Mouse (Mus musculus) stomach, postnatal 0 days (tissue): ENCODE data around the gene Ccdc38. TPM values are rescaled to one million over a fixed set of nuclear protein-coding genes. Genes with fewer than 3 reads are reported as not detected.

Source experiments
- ATAC-seq: fragments of 200-750 bp; cut with Nextera tagmentation; 2 replicates; pipeline ENCODE4 v1.8.0; 2017; ENCODE audit not compliant: low FRiP score, low TSS enrichment
- DNase-seq: peaks from one replicate; pipeline ENCODE4 v3.0.0-alpha.2; 2016; ENCODE audit warnings: low spot score
- H3K27ac ChIP-seq: fragments of 300-500 bp; sonication (generic); replicated peaks from 2 replicates; pipeline ENCODE4 v1.5.1; 2014; ENCODE audit warnings: mild to moderate bottlenecking, control low read depth
- H3K27me3 ChIP-seq: fragments of 300-500 bp; sonication (generic); 2 replicates; pipeline ENCODE4 v1.6.1; 2014; ENCODE audit warnings: low read length; ENCODE audit not compliant: control insufficient read depth, insufficient read depth
- H3K36me3 ChIP-seq: fragments of 300-500 bp; sonication (generic); 2 replicates; pipeline ENCODE4 v1.6.1; 2014; ENCODE audit warnings: low read length, mixed read lengths; ENCODE audit not compliant: control insufficient read depth, insufficient read depth
- H3K4me1 ChIP-seq: fragments of 300-500 bp; sonication (generic); replicated peaks from 2 replicates; pipeline ENCODE4 v1.6.1; 2014; ENCODE audit warnings: antibody characterized with exemption; ENCODE audit not compliant: control insufficient read depth, insufficient read depth
- H3K4me2 ChIP-seq: fragments of 300-500 bp; sonication (generic); replicated peaks from 2 replicates; pipeline ENCODE4 v1.6.1; 2014; ENCODE audit warnings: low read depth, mild to moderate bottlenecking, control low read depth, moderate library complexity
- H3K4me3 ChIP-seq: fragments of 300-500 bp; sonication (generic); 2 replicates; pipeline ENCODE4 v1.5.1; 2014; ENCODE audit warnings: low read depth, low read length, control low read depth
- H3K9ac ChIP-seq: fragments of 300-500 bp; sonication (generic); 2 replicates; pipeline ENCODE4 v1.6.1; 2014; ENCODE audit warnings: mild to moderate bottlenecking, low read length, control low read depth, mixed read lengths
- H3K9me3 ChIP-seq: fragments of 300-500 bp; sonication (generic); 2 replicates; pipeline ENCODE4 v1.6.1; 2016; ENCODE audit warnings: low read length; ENCODE audit not compliant: control insufficient read depth
- CTCF ChIP-seq: IDR thresholded peaks from 2 replicates; pipeline ENCODE4 v1.5.1; 2016; ENCODE audit warnings: antibody characterized with exemption, low read depth, mild to moderate bottlenecking, moderate library complexity
- EP300 ChIP-seq: optimal IDR thresholded peaks from 2 replicates; pipeline ENCODE3; 2016; ENCODE audit warnings: antibody characterized with exemption
- WGBS: fragments of 180-500 bp; shearing (Covaris S2); extraction: QIAGEN DNeasy Blood & Tissue Kit; methylation state at CpG from one replicate; pipeline ENCODE4 v1.1.7; 2014; 5-methylcytosine and 5-hydroxymethylcytosine counted together
- polyA plus RNA-seq: library from polyadenylated mRNA; unstranded; fragments of >200 nt; fragmentation: Nextera tagmentation; extraction: Ambion mirVana; gene quantifications from 2 replicates; pipeline ENCODE4 v1.2.1, GENCODE M21; 2015

Gene Ccdc38
- polyA plus RNA-seq, 1 experiment from 2014 or later = 0.45 TPM

DNA sequence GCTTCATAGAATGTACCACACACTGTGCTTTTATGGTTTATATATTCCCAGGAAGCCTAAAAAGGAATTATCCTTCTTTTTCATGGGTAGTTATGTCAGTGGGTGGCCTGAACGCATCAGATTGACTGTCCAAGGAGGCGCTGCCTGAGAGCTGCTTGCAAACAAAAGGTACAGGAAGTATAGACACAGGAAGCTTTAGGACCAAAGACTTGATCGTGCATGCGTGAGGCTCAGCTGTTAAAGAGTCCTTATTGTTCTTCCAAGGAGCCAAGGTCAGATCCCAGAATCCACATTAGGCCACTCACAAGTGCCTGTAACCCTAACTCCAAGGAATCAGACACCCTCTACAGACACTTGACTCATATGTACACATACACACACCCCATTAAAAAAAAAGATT lies 1.9 kb downstream of the Ccdc38 start:
- no peak overlapping the region for H3K4me2 ChIP-seq
- H3K9ac ChIP-seq = no peak overlapping the region
- peaks cover 3% of the 10 kb centered on the region; the same call in 1 of the 2 replicates for H3K4me1 ChIP-seq
- H3K9me3 ChIP-seq = no peaks in the 10 kb centered on the region
- no peak overlapping the region for H3K4me3 ChIP-seq
- DNase-seq (no peak), ATAC-seq (no peak)
- no peaks in the 10 kb centered on the region for H3K36me3 ChIP-seq
- H3K27ac ChIP-seq = no peak overlapping the region
- TF ChIP-seq EP300 (no peak), CTCF (no peak)
- whole genome bisulfite sequencing = 38% methylated on average over 4 of the region's 4 CpGs
- H3K27me3 ChIP-seq = no peaks in the 10 kb centered on the region

DNA sequence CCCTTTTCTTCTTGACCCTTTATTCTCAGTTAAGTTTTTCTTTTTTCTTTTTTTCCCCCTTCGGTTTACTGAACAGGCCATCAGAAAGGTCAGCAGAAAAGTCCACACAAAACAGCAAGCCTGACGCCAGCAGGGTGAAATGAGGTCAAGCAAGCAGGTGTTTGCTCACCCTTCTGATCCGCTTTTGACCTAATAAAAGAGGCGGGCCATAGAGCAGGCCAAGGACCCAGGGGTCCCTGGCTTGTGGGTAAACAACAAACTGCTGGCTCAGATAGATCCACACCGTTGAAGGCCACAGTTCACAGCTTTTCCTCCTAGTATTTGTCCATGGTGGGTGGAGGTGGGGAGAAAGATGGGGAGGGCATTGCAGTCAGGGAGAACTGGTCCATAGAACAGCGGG lies 2.7 kb downstream of the Ccdc38 start:
- Histone ChIP-seq H3K9me3 (no peaks in the 10 kb centered on the region), H3K36me3 (no peaks in the 10 kb centered on the region), H3K27me3 (no peaks in the 10 kb centered on the region), H3K4me2 (no peak overlapping the region), H3K4me1 (peaks cover 3% of the 10 kb centered on the region; the same call in 1 of the 2 replicates), H3K4me3 (no peak overlapping the region), H3K27ac (no peak overlapping the region), H3K9ac (no peak overlapping the region)
- WGBS = 66% methylated on average over 6 of the region's 6 CpGs
- DNase-seq (no peak), ATAC-seq (no peak)
- TF ChIP-seq EP300 (no peak), CTCF (no peak)

DNA sequence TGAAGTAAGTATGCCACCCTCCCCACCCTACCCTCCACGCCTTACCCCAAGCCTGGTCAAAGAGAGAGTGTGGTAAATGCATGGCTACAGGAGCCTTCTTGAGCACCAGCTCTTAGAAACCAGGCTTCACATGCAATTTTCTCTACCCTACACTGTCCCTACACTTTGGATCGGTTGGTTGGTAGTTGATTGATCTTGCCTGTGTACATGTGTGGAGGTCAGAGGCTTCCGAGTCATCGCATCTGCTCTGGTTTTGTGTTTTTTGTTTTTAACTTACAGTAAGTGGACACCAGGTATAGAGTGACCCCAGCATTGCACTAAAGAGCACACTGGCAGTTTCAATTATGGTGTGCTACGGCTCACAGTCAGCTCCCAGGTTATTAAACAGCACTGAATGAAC lies 3.7 kb downstream of the Ccdc38 start:
- ATAC-seq (no peak), DNase-seq (no peak)
- no peak overlapping the region for H3K4me2 ChIP-seq
- no peak overlapping the region for H3K27ac ChIP-seq
- H3K9ac ChIP-seq = no peak overlapping the region
- TF ChIP-seq EP300 (no peak), CTCF (no peak)
- H3K36me3 ChIP-seq = no peaks in the 10 kb centered on the region
- H3K4me1 ChIP-seq = peaks cover 3% of the 10 kb centered on the region; the same call in 1 of the 2 replicates
- 65% methylated on average over 5 of the region's 5 CpGs for whole genome bisulfite sequencing
- H3K9me3 ChIP-seq = no peaks in the 10 kb centered on the region
- no peaks in the 10 kb centered on the region for H3K27me3 ChIP-seq
- H3K4me3 ChIP-seq = no peak overlapping the region

DNA sequence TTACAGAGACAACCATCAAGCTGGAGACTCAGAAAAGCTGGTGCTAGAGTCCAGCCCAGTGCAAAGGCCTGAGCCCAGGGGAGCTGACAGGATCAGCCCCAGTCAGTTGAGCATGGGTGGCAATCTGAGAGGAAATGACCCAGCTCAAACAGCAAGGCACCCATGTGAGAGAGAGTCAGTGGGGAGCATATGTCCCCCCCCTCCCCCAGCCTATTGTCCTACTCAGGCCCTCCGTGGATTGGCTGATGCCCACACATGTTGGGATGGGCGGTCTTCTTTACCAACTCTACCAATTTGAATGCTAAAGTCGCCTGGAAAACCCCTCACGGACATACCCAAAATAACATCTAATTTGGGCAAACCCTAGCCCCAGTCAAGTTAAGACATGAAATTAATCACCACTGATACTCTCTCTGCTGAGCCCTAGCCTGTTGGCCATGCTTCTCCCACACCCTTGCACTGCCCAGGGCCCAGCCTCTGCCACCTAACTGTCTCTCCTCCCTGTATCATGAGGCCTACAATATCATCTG lies 7.4 kb downstream of the Ccdc38 start:
- no peaks in the 10 kb centered on the region for H3K4me1 ChIP-seq
- no peak overlapping the region for H3K27ac ChIP-seq
- ATAC-seq (0 out of 2 replicates have a peak, but pooled peaks have one; percentile 6), DNase-seq (no peak)
- TF ChIP-seq CTCF (no peak), EP300 (no peak)
- no peaks in the 10 kb centered on the region for H3K36me3 ChIP-seq
- H3K9ac ChIP-seq = no peak overlapping the region
- no peaks in the 10 kb centered on the region for H3K9me3 ChIP-seq
- 96% methylated on average over 4 of the region's 4 CpGs for WGBS
- no peak overlapping the region for H3K4me3 ChIP-seq
- no peaks in the 10 kb centered on the region for H3K27me3 ChIP-seq
- H3K4me2 ChIP-seq = no peak overlapping the region

DNA sequence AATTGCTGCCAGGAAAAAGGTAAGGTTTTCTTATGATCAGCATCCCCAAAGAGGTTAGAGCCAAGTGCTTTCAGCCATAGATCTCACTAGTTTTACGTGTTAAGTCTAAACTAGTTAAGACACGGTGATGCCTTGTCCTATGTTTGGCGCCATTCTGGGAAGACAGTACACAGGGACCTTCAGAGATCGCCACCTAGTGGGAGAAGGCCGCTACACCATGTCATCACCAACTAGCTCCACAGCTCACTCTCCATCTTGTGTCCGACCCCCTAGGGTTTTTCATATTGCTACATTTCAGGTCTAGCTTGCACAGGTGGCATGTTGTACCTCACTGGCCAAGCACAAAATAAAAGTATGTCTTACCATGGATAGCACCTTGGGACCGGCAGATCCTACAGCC lies 8.6 kb downstream of the Ccdc38 start:
- TF ChIP-seq CTCF = peak; percentile 94
- no peak for TF ChIP-seq EP300
- Histone ChIP-seq H3K4me2 (no peak overlapping the region), H3K27ac (no peak overlapping the region), H3K36me3 (no peaks in the 10 kb centered on the region), H3K9me3 (no peaks in the 10 kb centered on the region), H3K4me1 (no peaks in the 10 kb centered on the region), H3K9ac (no peak overlapping the region), H3K4me3 (no peak overlapping the region), H3K27me3 (no peaks in the 10 kb centered on the region)
- DNase-seq (peak; percentile 76), ATAC-seq (peak; percentile 70; the same call in 1 of the 2 replicates)
- WGBS = 15% methylated on average over 7 of the region's 7 CpGs

DNA sequence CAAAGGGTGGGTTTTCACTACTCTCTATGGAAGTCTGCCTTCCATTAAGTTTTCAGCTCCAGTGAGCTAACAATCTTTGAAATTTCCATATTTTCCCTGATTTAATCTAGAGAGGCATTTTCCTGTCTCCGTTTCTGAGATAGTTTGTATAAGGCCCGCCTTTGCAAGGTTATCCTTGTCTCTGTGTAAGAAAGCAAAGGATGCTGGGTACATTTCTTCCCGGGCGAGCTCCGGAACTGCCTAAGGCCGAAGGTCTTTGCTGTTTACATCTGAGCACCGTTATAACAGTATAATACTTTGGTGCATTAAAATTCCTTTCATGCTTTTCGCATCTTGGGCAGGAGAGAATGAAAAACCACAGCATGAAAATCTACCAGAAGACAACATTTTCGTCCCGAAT lies 9.4 kb downstream of the Ccdc38 start:
- no peaks in the 10 kb centered on the region for H3K9me3 ChIP-seq
- no peak for TF ChIP-seq EP300
- no peak for TF ChIP-seq CTCF
- ATAC-seq = no peak
- no peaks in the 10 kb centered on the region for H3K36me3 ChIP-seq
- DNase-seq = no peak
- no peak overlapping the region for H3K9ac ChIP-seq
- H3K4me2 ChIP-seq = no peak overlapping the region
- WGBS = 47% methylated on average over 10 of the region's 10 CpGs
- H3K27ac ChIP-seq = no peak overlapping the region
- no peak overlapping the region for H3K4me3 ChIP-seq
- H3K4me1 ChIP-seq = no peaks in the 10 kb centered on the region
- H3K27me3 ChIP-seq = no peaks in the 10 kb centered on the region
